Mouse (Mus musculus): ENCODE measurements at regions not wholly inside any gene's neighbourhood (a gene's known extent, or its start where the extent isn't known, plus 50 kb on each side); places are given as distances from the start of the nearest gene placed in this dataset.

DNA sequence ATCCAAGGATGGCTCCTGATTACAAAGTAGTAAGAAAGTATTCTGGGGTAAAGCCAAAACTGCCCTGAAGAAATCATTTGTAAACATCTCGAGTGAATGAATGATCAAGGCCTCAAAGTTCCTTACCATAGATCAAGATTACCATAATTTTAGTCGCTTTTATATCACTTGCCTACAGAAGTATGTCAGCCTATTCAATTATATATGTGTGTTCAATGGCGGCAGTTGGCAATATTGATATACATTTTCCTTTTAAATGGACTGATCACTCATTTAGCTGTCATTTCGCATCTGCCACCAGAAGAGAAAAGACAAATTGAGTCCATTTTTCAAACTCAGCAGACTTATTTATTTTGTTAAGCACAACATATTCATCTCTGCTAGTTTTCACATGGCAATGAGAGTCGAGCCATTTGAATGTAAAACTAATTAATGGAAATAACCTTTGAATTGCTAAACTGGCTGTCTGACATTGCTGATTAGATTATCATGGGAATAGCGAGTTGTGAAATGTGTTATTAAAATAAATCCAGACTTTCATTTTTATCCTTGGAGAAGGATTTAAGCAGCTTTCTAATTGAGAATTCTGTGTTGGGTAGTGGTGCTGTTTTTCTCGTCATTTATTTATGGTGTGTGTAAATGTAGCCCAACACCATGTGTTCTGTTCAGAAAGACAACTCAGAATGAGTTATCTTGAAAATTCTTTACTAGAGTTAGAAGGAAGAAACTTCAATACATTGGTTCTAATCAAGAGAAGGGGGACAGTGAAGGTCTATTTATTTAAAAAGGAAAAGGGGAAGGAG lies 350.6 kb upstream of the Clec14a start:
- no peak for TF ChIP-seq CTCF (IDR thresholded peaks at IDR 0.05; ENCODE audit: low read depth)
- no peak for TF ChIP-seq EP300 (IDR thresholded peaks at IDR 0.05; ENCODE audit: low read depth)
- DNase-seq, result no peak
- H3K4me2 ChIP-seq (ENCODE audit: low read depth, low read length), result no peak overlapping the region
- H3K4me1 ChIP-seq (ENCODE audit: insufficient read depth), result no peaks in the 10 kb centered on the region
- H3K4me3 ChIP-seq (ENCODE audit: low read depth, low read length), result no peak overlapping the region
- ATAC-seq, result no peak
- no peaks in the 10 kb centered on the region for H3K27me3 ChIP-seq (ENCODE audit: insufficient read depth, low read length)
- no peaks in the 10 kb centered on the region for H3K36me3 ChIP-seq (replicated peaks; ENCODE audit: insufficient read depth, low read length)
- no peak overlapping the region for H3K9ac ChIP-seq (replicated peaks)
- no peaks in the 10 kb centered on the region for H3K9me3 ChIP-seq (ENCODE audit: low read length)
- H3K27ac ChIP-seq (ENCODE audit: low read depth), result no peak overlapping the region
- WGBS (ENCODE audit: insufficient replicate concordance), result 74% methylated on average over 7 of the region's 7 CpGs

DNA sequence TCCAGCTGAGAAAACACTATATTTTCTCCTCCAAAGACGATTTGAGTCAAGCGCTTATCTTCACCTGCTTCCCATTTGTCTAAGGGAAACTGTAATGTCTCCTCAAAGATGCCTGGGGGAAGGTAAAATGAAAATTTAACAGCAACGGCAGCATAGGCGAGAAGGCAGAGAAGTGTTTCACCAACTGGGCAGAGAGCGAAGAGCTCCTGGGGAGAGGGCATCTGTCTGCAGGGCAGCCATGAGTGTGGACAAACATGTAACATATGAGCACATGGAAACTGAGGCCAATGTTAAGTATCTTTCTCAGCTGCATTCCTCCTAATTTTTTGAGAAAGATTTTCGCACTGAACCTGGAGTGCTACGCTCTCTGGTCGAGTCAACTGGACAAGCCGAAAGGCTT lies 325.7 kb upstream of the Clec14a start:
- ATAC-seq (no peak), DNase-seq (no peak)
- no peaks in the 10 kb centered on the region for H3K27me3 ChIP-seq (ENCODE audit: insufficient read depth, low read length)
- H3K4me3 ChIP-seq (ENCODE audit: low read depth, low read length), result no peak overlapping the region
- H3K4me1 ChIP-seq (ENCODE audit: insufficient read depth), result no peaks in the 10 kb centered on the region
- no peak overlapping the region for H3K27ac ChIP-seq (ENCODE audit: low read depth)
- H3K36me3 ChIP-seq (replicated peaks; ENCODE audit: insufficient read depth, low read length), result no peaks in the 10 kb centered on the region
- H3K4me2 ChIP-seq (ENCODE audit: low read depth, low read length), result no peak overlapping the region
- TF ChIP-seq EP300 (IDR thresholded peaks at IDR 0.05; ENCODE audit: low read depth), result no peak
- no peak for TF ChIP-seq CTCF (IDR thresholded peaks at IDR 0.05; ENCODE audit: low read depth)
- no peak overlapping the region for H3K9ac ChIP-seq (replicated peaks)
- 86% methylated on average over 9 of the region's 9 CpGs for WGBS (ENCODE audit: insufficient replicate concordance)
- H3K9me3 ChIP-seq (ENCODE audit: low read length), result no peaks in the 10 kb centered on the region

GRCm38 (mm10) chr12:58591480-58591829 lies 322.4 kb upstream of the Clec14a start:
- TF ChIP-seq EP300 (IDR thresholded peaks at IDR 0.05; ENCODE audit: low read depth), result no peak
- ATAC-seq (no peak), DNase-seq (no peak)
- no peaks in the 10 kb centered on the region for H3K9me3 ChIP-seq (ENCODE audit: low read length)
- WGBS (ENCODE audit: insufficient replicate concordance), result 68% methylated on average over 3 of the region's 3 CpGs
- H3K36me3 ChIP-seq (replicated peaks; ENCODE audit: insufficient read depth, low read length), result no peaks in the 10 kb centered on the region
- H3K27ac ChIP-seq (ENCODE audit: low read depth), result no peak overlapping the region
- H3K4me2 ChIP-seq (ENCODE audit: low read depth, low read length), result no peak overlapping the region
- H3K4me3 ChIP-seq (ENCODE audit: low read depth, low read length), result no peak overlapping the region
- no peaks in the 10 kb centered on the region for H3K4me1 ChIP-seq (ENCODE audit: insufficient read depth)
- no peak overlapping the region for H3K9ac ChIP-seq (replicated peaks)
- no peaks in the 10 kb centered on the region for H3K27me3 ChIP-seq (ENCODE audit: insufficient read depth, low read length)

- TF ChIP-seq EP300 (IDR thresholded peaks at IDR 0.05; ENCODE audit: low read depth), result no peak
- no peak for TF ChIP-seq CTCF (IDR thresholded peaks at IDR 0.05; ENCODE audit: low read depth)
- no peak overlapping the region for H3K27ac ChIP-seq (ENCODE audit: low read depth)
- DNase-seq (no peak), ATAC-seq (no peak)
- no peak overlapping the region for H3K4me3 ChIP-seq (ENCODE audit: low read depth, low read length)
- H3K9me3 ChIP-seq (ENCODE audit: low read length), result no peaks in the 10 kb centered on the region
- H3K4me2 ChIP-seq (ENCODE audit: low read depth, low read length), result no peak overlapping the region
- no peaks in the 10 kb centered on the region for H3K36me3 ChIP-seq (replicated peaks; ENCODE audit: insufficient read depth, low read length)
- no peak overlapping the region for H3K9ac ChIP-seq (replicated peaks)
- no peaks in the 10 kb centered on the region for H3K27me3 ChIP-seq (ENCODE audit: insufficient read depth, low read length)
- WGBS (ENCODE audit: insufficient replicate concordance), result 55% methylated on average over 7 of the region's 7 CpGs
- no peaks in the 10 kb centered on the region for H3K4me1 ChIP-seq (ENCODE audit: insufficient read depth)
Observed at GRCm38 (mm10) chr12:58590547-58591479, 321.7 kb upstream of the Clec14a start.

- no peak for ATAC-seq
- Histone ChIP-seq H3K9me3 (ENCODE audit: low read length) (no peaks in the 10 kb centered on the region), H3K27ac (ENCODE audit: low read depth) (no peak overlapping the region), H3K9ac (replicated peaks) (no peak overlapping the region), H3K4me1 (ENCODE audit: insufficient read depth) (no peaks in the 10 kb centered on the region), H3K27me3 (ENCODE audit: insufficient read depth, low read length) (no peaks in the 10 kb centered on the region), H3K4me2 (ENCODE audit: low read depth, low read length) (no peak overlapping the region), H3K4me3 (ENCODE audit: low read depth, low read length) (no peak overlapping the region), H3K36me3 (replicated peaks; ENCODE audit: insufficient read depth, low read length) (no peaks in the 10 kb centered on the region)
- TF ChIP-seq EP300 (IDR thresholded peaks at IDR 0.05; ENCODE audit: low read depth) (no peak), CTCF (IDR thresholded peaks at IDR 0.05; ENCODE audit: low read depth) (no peak)
- DNase-seq, result no peak
- 79% methylated on average over 5 of the region's 5 CpGs for WGBS (ENCODE audit: insufficient replicate concordance)
Observed at GRCm38 (mm10) chr12:58581811-58582572, 312.9 kb upstream of the Clec14a start.

DNA sequence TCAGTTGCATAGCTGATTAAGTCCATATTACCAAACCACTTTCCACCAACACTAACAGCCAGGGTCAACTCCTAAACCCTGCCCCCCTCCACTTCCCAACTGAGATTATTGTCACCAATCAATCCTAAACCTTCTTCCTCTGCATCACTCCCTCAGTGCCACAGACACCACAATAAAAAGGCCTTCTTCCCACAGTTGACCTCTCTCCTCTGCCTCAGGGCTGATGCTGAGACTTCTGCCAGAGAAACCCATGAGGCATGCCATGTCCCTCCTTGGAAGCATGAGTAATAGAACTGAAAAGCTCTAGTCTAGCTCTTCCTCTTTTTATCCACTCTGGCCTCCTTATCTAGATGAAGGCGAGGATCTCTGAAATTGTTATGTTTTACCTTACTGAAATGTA lies 300.0 kb upstream of the Clec14a start:
- WGBS (ENCODE audit: insufficient replicate concordance), result 57% methylated on average over 1 of the region's 1 CpGs
- no peak overlapping the region for H3K27ac ChIP-seq (ENCODE audit: low read depth)
- no peak for DNase-seq

More for the DNA sequence above, 300.0 kb upstream of the Clec14a start:
- no peak overlapping the region for H3K4me2 ChIP-seq (ENCODE audit: low read depth, low read length)
- H3K9ac ChIP-seq (replicated peaks), result no peak overlapping the region
- H3K27me3 ChIP-seq (ENCODE audit: insufficient read depth, low read length), result no peaks in the 10 kb centered on the region
- no peak for ATAC-seq
- no peak overlapping the region for H3K4me3 ChIP-seq (ENCODE audit: low read depth, low read length)
- no peaks in the 10 kb centered on the region for H3K4me1 ChIP-seq (ENCODE audit: insufficient read depth)
- no peaks in the 10 kb centered on the region for H3K36me3 ChIP-seq (replicated peaks; ENCODE audit: insufficient read depth, low read length)
- no peaks in the 10 kb centered on the region for H3K9me3 ChIP-seq (ENCODE audit: low read length)
- TF ChIP-seq CTCF (IDR thresholded peaks at IDR 0.05; ENCODE audit: low read depth) (no peak), EP300 (IDR thresholded peaks at IDR 0.05; ENCODE audit: low read depth) (no peak)

Measured in liver, postnatal 0 days (tissue).